Mouse (Mus musculus) liver, adult 2 months (tissue): ENCODE measurements around the gene Npff. TPM values are rescaled to one million over a fixed set of nuclear protein-coding genes. Genes with fewer than 3 reads are reported as not detected.

ENCODE experiments used
- DNase-seq: peaks from one replicate; pipeline ENCODE4 v3.0.0-alpha.2; 2011; ENCODE audit warnings: low read depth, low spot score; ENCODE audit errors: extremely low read depth
- H3K27ac ChIP-seq: fragments of 200-500 bp; replicated peaks from 2 replicates; pipeline ENCODE4 v1.5.1; 2012; ENCODE audit warnings: low read depth, mild to moderate bottlenecking, control low read depth, inconsistent platforms, low read length; ENCODE audit not compliant: insufficient read depth
- H3K27me3 ChIP-seq: fragments of 200-500 bp; 2 replicates; pipeline ENCODE4 v1.6.1; 2012; ENCODE audit warnings: mild to moderate bottlenecking, moderate library complexity, low read length, inconsistent platforms; ENCODE audit not compliant: control insufficient read depth, insufficient read depth
- H3K36me3 ChIP-seq: fragments of 200-500 bp; 2 replicates; pipeline ENCODE4 v1.6.1; 2012; ENCODE audit warnings: low read length, inconsistent platforms; ENCODE audit not compliant: control insufficient read depth, insufficient read depth
- H3K4me1 ChIP-seq: fragments of 200-500 bp; 2 replicates; pipeline ENCODE4 v1.6.1; 2011; ENCODE audit warnings: low read length; ENCODE audit not compliant: control insufficient read depth, insufficient read depth
- H3K4me3 ChIP-seq: fragments of 200-500 bp; 2 replicates; pipeline ENCODE4 v1.5.1; 2011; ENCODE audit warnings: low read depth, mild to moderate bottlenecking, control low read depth, low read length, moderate library complexity; ENCODE audit not compliant: insufficient read depth
- H3K79me2 ChIP-seq: fragments of 200-500 bp; 2 replicates; pipeline ENCODE4 v1.6.1; 2012; ENCODE audit warnings: inconsistent platforms, mild to moderate bottlenecking, low read length, moderate library complexity; ENCODE audit not compliant: control insufficient read depth, insufficient read depth
- H3K9ac ChIP-seq: fragments of 200-500 bp; 2 replicates; pipeline ENCODE4 v1.6.1; 2012; ENCODE audit warnings: low read depth, mild to moderate bottlenecking, control low read depth, inconsistent platforms, low read length
- CTCF ChIP-seq: fragments of 200-500 bp; IDR thresholded peaks from 2 replicates; pipeline ENCODE4 v1.5.1; 2011; ENCODE audit warnings: low read depth, low read length, control low read depth
- POLR2A ChIP-seq: fragments of 200-500 bp; IDR thresholded peaks from 2 replicates; pipeline ENCODE4 v1.6.1; 2011; ENCODE audit warnings: low read length, control low read depth; ENCODE audit not compliant: insufficient read depth; ENCODE audit errors: extremely low read depth
- WGBS: fragments of 180-500 bp; shearing (Covaris S2); methylation state at CpG from one replicate; pipeline ENCODE4 v1.1.7; 2018; 5-methylcytosine and 5-hydroxymethylcytosine counted together
- polyA plus RNA-seq: library from polyadenylated mRNA; depleted of rRNA; stranded (reverse); fragments of >200 nt; gene quantifications from 2 replicates; pipeline ENCODE4 v1.2.3, GENCODE M21; 2012
- total RNA-seq: library from RNA; depleted of rRNA; stranded (reverse); fragments of >200 nt; gene quantifications from 2 replicates; pipeline ENCODE4 v1.2.3, GENCODE M21; 2014

The Npff gene
- total and polyA plus RNA-seq, 2 experiments: 0.65 to 3.5 TPM

DNA sequence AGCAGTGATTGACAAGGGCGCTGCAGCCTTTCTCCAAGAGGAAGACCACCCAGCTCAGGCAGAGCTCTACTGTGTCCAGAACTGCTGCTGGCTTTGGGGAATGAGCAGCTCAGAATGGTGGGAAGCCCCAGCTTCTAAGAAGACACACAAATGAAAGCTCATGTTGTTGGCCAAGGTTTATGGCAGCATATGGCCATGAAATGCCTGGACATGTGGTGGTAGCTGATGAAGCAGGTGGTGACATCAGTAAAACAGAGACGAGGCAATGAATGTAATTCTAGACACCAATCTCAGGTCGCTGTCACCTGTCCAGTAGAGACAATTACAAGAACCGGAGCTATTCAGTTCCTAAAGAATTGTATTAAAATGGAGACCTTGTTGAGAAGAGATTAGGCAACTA, 20.1 kb upstream of the Npff start:
- H3K27ac ChIP-seq: no peak overlapping the region
- WGBS: 97% methylated on average over 4 of the region's 4 CpGs
- H3K36me3 ChIP-seq: peaks cover 47% of the 10 kb centered on the region
- H3K4me3 ChIP-seq: no peak overlapping the region
- TF ChIP-seq POLR2A (no peak), CTCF (no peak)
- no peaks in the 10 kb centered on the region; the same call in 1 of the 2 replicates for H3K79me2 ChIP-seq
- H3K4me1 ChIP-seq: 0 out of 2 replicates have a peak, but pooled peaks cover 2% of the 10 kb centered on the region
- DNase-seq: no peak
- no peaks in the 10 kb centered on the region for H3K27me3 ChIP-seq
- no peak overlapping the region for H3K9ac ChIP-seq

DNA sequence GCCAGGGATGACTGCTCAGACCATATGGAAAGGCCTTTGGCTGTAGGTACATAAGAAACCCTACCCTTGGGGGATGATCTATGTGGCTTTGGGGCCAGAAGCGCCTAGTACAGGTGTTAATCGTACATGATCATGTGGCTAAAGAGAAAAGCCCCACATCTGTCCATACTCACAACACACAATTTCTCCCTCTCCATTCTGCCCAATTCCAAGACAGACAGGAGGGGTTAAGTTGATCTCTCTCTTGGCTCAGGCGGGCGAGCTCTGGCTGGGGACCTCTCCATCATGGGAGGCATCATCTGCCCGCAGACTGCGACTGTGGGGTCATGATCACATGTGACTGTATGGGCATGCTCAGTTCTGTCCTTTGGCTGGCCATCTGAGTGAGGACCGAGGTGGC, 9.2 kb upstream of the Npff start:
- WGBS: 95% methylated on average over 7 of the region's 7 CpGs
- Histone ChIP-seq H3K79me2 (no peaks in the 10 kb centered on the region), H3K4me3 (no peak overlapping the region), H3K27me3 (no peaks in the 10 kb centered on the region), H3K36me3 (peaks cover 58% of the 10 kb centered on the region), H3K4me1 (no peaks in the 10 kb centered on the region), H3K27ac (no peak overlapping the region), H3K9ac (no peak overlapping the region)
- TF ChIP-seq CTCF: no peak
- no peak for TF ChIP-seq POLR2A
- DNase-seq: no peak

DNA sequence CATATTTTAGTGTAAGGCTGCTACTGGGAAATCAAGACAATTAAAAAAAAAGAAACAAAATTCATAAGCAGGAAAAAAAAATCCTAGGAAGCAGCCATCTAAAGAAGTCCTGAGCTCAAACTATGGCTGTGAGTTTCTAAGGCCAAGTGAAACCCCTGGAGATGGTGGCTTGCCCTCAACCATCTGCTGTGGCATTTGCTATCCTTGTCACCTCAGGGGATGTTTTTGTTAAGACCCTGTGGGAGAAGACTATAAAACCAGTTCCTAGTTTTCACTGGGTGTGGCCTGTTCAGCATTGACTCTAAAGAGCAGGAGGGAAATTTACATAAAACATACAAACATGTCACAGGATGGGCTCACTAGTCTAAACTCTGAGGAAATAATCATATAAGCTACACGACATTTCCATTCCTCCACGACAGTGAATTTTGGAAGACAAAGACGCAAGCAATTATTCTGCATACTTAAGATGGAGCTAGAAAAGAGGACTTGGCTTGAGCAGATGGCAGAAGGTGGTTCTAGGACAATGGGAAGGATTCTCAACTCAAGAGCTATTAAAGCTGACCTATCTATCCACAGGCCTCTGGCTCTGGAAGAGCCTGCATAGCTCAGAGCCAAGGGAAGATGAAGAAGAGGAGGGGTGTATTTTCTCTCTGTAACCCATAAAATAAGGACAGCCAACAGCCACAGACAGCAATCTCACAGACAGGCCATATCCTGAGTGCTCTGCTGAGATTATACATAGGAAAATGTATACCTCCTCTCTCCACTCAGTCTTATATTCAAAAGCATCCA, 7.6 kb upstream of the Npff start:
- Histone ChIP-seq H3K4me1 (no peaks in the 10 kb centered on the region), H3K4me3 (no peak overlapping the region), H3K27ac (no peak overlapping the region), H3K27me3 (no peaks in the 10 kb centered on the region), H3K79me2 (no peaks in the 10 kb centered on the region), H3K9ac (no peak overlapping the region), H3K36me3 (peaks cover 57% of the 10 kb centered on the region)
- no peak for DNase-seq
- TF ChIP-seq POLR2A (no peak), CTCF (no peak)
- WGBS: 93% methylated on average over 3 of the region's 3 CpGs

DNA sequence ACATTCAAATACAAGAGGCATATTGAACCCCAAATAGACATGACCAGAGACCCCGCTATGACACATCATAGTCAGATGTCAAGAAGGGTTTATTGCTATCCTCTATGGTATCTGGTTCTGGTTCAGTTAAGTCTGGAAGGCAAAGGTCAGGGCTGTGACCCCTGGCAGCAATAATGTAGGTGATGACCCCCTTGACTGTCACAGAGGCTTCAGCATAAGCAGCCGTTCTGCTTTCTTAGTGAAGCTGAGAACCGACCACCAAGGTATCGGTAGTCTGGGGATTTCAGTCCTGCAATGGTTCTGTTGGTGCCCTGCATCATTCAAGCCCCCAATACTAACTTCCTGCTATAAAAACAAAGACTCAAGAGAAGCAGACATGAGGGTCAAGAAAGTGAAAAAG, 6.8 kb upstream of the Npff start:
- no peak overlapping the region for H3K9ac ChIP-seq
- no peaks in the 10 kb centered on the region for H3K27me3 ChIP-seq
- no peak overlapping the region for H3K27ac ChIP-seq
- H3K79me2 ChIP-seq: no peaks in the 10 kb centered on the region
- peaks cover 53% of the 10 kb centered on the region for H3K36me3 ChIP-seq
- no peak for TF ChIP-seq CTCF
- TF ChIP-seq POLR2A: no peak
- H3K4me1 ChIP-seq: no peaks in the 10 kb centered on the region
- no peak overlapping the region for H3K4me3 ChIP-seq
- no peak for DNase-seq
- 78% methylated on average over 4 of the region's 4 CpGs for WGBS

DNA sequence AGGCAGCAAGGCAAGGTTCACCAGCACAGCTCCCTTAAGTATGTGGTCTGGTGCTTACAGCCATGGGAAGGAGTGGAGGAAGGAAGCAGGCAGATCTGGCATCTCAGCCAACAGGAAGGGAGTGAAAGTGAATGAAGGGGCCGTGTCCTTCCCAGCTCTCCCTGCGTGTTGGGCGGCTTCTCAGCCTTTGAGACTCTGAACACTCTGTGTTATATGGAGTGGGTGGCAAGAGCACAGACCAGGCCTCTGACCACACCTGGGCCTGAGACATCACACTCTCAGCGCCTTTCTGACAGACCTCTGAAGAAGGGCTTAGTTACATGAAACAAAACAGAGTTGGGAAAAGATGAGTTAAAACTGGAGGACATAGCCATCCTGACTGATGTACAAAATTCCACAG, 5.8 kb upstream of the Npff start:
- peaks cover 47% of the 10 kb centered on the region for H3K36me3 ChIP-seq
- WGBS: 86% methylated on average over 4 of the region's 4 CpGs

DNA sequence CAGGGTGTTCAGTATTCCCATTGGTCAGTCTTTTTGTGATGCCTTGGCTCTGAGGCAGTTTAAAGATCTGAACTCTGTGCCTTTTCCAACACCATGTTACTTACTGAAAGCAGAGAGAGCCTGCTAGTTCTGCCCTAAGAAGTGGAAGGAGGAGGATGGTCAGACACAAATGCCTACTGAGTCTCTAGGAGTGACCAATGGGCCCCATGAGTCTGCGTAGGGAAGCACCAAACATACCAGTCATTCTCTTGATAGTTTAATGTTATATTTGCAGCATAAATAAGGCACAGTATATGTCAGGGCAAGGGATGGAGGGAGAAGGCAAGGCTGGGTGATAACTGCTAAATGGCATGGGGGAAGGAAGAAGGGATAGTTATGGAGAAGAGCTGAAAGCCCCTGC, 3.7 kb upstream of the Npff start:
- Histone ChIP-seq H3K4me1 (no peaks in the 10 kb centered on the region), H3K27me3 (no peaks in the 10 kb centered on the region), H3K4me3 (no peak overlapping the region), H3K27ac (no peak overlapping the region), H3K9ac (no peak overlapping the region), H3K79me2 (no peaks in the 10 kb centered on the region), H3K36me3 (peaks cover 38% of the 10 kb centered on the region)
- DNase-seq: no peak
- TF ChIP-seq POLR2A: no peak
- no peak for TF ChIP-seq CTCF
- WGBS: 100% methylated on average over 1 of the region's 1 CpGs

More for the DNA sequence above, 5.8 kb upstream of the Npff start:
- Histone ChIP-seq H3K9ac (no peak overlapping the region), H3K79me2 (no peaks in the 10 kb centered on the region), H3K27me3 (no peaks in the 10 kb centered on the region), H3K27ac (no peak overlapping the region), H3K4me3 (no peak overlapping the region), H3K4me1 (no peaks in the 10 kb centered on the region)
- DNase-seq: no peak
- TF ChIP-seq POLR2A (no peak), CTCF (no peak)
